Mouse (Mus musculus) granulocyte monocyte progenitor cell, adult 5-6 weeks (primary cell): ENCODE results near the gene Surf1. TPM values are rescaled to one million over a fixed set of nuclear protein-coding genes. Genes with fewer than 3 reads are reported as not detected.
"Not testable (repeated sequence)": the region's sequence is repeated elsewhere in the genome, so short reads cannot be mapped to it uniquely, and the experiment has no call there.

Experiments used
- ATAC-seq: replicated peaks from 2 replicates; pipeline ENCODE4 v1.8.0; 2016; ENCODE audit warnings: mild to moderate bottlenecking, moderate TSS enrichment, inconsistent platforms; ENCODE audit not compliant: poor library complexity, severe bottlenecking
- total RNA-seq, 2 experiments: library from RNA; stranded (forward) in 1 of 2; stranded (reverse) in 1 of 2; fragments of 200-712, 200-1000 nt in 1 of 2; fragments of >200 nt in 1 of 2; fragmentation: Nextera tagmentation in 1 of 2; gene quantifications; 2 replicates each; pipeline ENCODE4 v1.2.3; 2014 to 2017

Gene Surf1
- total RNA-seq, 2 experiments from 2014 or later, result 74.7 to 75.4 TPM

DNA sequence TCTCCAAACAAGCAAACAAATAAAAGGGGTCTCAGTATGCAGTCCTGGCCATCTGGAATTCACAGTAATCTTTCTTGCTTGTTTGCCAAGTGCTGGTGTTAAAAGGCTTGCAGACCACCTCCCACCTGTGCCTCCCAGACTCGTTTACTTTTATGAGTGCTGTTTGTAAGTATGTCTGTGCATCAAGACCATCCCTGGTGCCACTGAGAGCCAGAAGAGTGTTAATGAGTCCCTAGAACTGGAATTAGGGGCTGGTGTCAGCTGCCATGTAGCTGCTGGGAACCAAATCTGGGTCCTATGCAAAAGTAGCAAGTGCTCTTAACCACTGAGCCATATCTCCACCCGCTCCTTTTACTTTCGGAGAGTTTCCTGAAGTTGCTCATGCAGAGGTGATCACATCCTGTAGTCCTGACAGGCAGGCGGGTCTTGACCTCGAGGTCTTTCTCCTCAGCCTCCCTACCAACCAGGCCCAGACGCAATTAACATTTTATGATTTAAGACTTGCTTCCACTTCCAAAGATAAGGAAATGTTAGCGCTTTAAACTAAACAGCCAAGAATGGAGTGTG, 14.4 kb downstream of the Surf1 start:
- no peak for ATAC-seq

DNA sequence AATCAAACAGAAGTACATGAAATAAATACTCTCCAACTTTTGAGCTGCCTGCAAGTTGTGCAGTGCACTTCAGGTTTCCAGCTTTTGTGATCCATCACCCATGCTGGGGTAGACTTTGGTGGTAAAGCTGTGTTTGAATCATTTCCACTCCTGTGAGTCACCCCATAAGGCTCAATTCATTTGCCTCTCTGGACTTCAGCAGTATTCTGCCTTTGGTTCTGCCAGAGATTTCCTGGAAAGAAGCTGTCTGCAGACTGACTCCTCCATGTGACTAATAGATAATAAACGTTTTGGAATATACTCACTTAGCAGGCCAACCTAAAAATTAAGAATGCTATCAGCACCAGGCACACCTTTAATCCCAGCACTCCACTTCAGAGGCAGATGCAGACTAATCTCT, 15.6 kb downstream of the Surf1 start:
- no peak for ATAC-seq

DNA sequence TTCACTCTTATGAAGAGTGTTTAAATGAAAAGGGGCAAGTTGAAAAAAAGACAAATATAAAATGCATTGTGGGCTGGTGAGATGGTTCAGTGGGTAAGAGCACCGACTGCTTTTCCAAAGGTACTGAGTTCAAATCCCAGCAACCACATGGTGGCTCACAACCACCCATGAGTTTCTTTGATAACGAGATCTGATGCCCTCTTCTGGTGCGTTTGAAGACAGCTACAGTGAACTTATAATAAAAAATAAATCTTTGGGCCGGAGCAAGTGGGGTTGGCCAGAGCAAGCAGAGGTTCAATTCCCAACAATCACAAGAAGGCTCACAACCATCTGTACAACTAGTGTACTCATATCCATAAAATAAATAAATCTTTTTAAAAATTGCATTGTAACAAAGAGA, 20.4 kb downstream of the Surf1 start:
- no peak for ATAC-seq

DNA sequence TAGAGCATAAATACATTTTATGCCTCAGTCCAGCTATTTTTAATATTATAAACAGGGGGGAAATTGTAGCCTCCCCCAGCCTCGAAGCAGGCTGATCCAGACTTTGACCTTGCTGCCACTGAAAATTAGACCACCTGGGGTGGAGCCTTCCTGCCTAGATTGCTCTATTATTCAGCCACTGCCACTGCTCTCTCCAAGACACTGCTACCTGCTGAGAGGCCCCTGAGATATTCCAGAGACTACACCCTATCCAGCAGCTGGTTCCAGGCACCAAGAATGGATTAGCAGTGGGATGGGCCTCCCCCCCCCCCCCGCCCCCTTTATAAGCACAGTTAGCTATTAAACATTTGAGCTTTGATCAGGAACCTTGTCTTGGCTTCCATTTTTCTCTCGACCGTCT, 30.2 kb downstream of the Surf1 start:
- ATAC-seq, result not testable (repeated sequence)

DNA sequence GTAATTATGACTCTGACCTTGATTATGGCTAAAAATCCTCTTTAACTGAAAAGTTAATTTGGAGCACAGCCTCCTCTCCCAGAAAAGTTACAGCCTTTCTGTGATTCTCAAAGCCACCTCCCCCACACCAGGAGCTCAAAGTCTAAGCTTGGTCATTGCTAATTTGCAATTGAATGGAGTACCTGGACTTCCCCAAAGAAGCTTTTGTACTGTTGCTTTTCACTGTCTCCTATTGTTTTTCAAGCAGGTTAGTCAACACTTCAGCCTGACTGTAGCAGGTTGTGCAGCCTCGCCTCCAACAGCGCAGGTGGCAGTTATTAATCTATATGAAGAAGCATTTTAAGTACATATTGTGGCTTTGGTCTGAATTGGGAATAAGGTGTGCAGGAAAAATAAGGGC, 30.8 kb downstream of the Surf1 start:
- ATAC-seq, result not testable (repeated sequence)

DNA sequence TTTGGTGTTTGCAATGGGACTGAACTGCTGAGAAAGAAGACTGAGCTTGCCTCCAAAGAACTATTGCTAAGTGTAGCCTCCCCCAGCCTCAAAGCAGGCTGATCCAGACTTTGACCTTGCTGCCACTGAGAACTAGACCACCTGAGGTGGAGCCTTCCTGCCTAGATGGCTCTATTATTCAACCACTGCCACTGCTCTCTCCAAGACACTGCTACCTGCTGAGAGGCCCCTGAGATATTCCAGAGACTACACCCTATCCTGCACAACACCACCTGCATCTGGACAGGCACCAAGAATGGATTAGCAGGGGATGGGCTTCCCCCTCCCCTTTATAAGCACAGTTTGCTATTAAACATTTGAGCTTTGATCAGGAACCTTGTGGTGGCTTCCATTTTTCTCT, 37.8 kb downstream of the Surf1 start:
- ATAC-seq, result no peak

DNA sequence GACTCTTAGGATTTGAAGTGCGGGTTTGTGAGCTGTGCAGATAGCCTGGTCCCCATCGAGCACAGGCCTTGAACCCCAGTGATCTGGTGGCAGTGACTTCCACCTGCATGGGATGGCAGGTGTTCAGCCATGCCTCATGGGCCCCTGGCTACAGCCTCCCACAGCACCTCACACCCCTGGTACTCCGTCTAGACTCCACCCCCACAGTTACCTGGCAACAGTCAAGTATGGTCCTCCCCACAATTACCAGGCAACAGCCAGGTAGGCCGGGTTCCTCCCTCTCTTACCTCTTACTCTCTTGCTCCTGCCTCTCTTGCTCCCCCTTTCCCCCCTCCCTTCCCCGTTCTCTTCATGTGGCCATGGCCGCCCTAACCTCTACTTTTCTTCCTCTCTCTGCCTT, 45.7 kb downstream of the Surf1 start:
- no peak for ATAC-seq

DNA sequence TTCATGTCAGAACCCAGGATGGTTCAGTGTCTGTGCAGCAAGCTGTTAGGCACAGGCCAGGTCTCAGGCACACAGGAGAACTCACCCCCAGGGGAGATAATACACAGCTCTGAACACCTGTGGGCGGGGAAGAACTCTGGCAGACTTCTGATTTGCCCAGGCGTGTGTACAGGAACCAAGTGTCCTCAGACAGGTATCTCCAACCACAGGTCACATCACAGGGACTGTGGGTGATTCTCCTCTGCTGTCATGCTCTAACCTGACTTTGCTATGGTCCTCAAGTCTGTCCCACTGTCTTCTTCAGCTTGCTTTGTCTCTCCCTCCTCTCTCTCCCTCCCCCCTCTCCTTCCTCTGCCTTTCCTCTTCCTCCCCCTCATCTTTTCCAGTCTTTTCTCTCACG, 51.5 kb downstream of the Surf1 start, which contains the start of gene Abo:
TSS of gene Abo (minus strand) at position 101 of the 400 bp plus-strand sequence.
- no peak for ATAC-seq

Other genes with a start within 250 kb of the Surf1 start
- not detected in 2 replicates for gene Lcn4, start 245.2 kb downstream of the Surf1 start, total RNA-seq (2014; fragmentation: Nextera tagmentation)
- gene Lcn4, start 245.2 kb downstream of the Surf1 start, total RNA-seq (2017), result not detected in 2 replicates
- gene Abo, start 51.6 kb downstream of the Surf1 start, total RNA-seq (2014; fragmentation: Nextera tagmentation), result not detected in 2 replicates
- gene Abo, start 51.6 kb downstream of the Surf1 start, total RNA-seq (2017), result not detected in 2 replicates
- gene Surf6, start 13.7 kb downstream of the Surf1 start, total RNA-seq (2014; fragmentation: Nextera tagmentation), result 21.7 and 22.5 TPM in 2 replicates
- gene Surf6, start 13.7 kb downstream of the Surf1 start, total RNA-seq (2017), result 53.0 and 55.7 TPM in 2 replicates
- 16.7 and 17.4 TPM in 2 replicates for gene Med22, start 5.9 kb downstream of the Surf1 start, total RNA-seq (2014; fragmentation: Nextera tagmentation)
- gene Med22, start 5.9 kb downstream of the Surf1 start, total RNA-seq (2017), result 17.2 and 19.0 TPM in 2 replicates
- gene Rpl7a, start 5.8 kb downstream of the Surf1 start, total RNA-seq (2014; fragmentation: Nextera tagmentation), result 2,412 and 2,423 TPM in 2 replicates
- 2,233 and 2,391 TPM in 2 replicates for gene Rpl7a, start 5.8 kb downstream of the Surf1 start, total RNA-seq (2017)
- gene Surf2, start 163 bp downstream of the Surf1 start, total RNA-seq (2014; fragmentation: Nextera tagmentation), result 42.8 and 48.8 TPM in 2 replicates
- gene Surf2, start 163 bp downstream of the Surf1 start, total RNA-seq (2017), result 72.9 and 77.2 TPM in 2 replicates
- 177 and 217 TPM in 2 replicates for gene Surf4, start 17.4 kb upstream of the Surf1 start, total RNA-seq (2014; fragmentation: Nextera tagmentation)
- 107 and 110 TPM in 2 replicates for gene Surf4, start 17.4 kb upstream of the Surf1 start, total RNA-seq (2017)
- gene Stkld1, start 17.5 kb upstream of the Surf1 start, total RNA-seq (2014; fragmentation: Nextera tagmentation), result 2.2 and 2.9 TPM in 2 replicates
- gene Stkld1, start 17.5 kb upstream of the Surf1 start, total RNA-seq (2017), result 0.09 TPM in 1 of 2 replicates, not detected in the other
- gene Rexo4, start 47.9 kb upstream of the Surf1 start, total RNA-seq (2014; fragmentation: Nextera tagmentation), result 42.4 and 47.6 TPM in 2 replicates
- gene Rexo4, start 47.9 kb upstream of the Surf1 start, total RNA-seq (2017), result 75.2 and 84.7 TPM in 2 replicates
- not detected in 2 replicates for gene Adamts13, start 56.9 kb upstream of the Surf1 start, total RNA-seq (2014; fragmentation: Nextera tagmentation)
- gene Adamts13, start 56.9 kb upstream of the Surf1 start, total RNA-seq (2017), result 0.04 TPM in 1 of 2 replicates, not detected in the other
- 15.5 and 18.8 TPM in 2 replicates for gene Cacfd1, start 93.4 kb upstream of the Surf1 start, total RNA-seq (2014; fragmentation: Nextera tagmentation)
- 1.6 and 3.5 TPM in 2 replicates for gene Cacfd1, start 93.4 kb upstream of the Surf1 start, total RNA-seq (2017)
- gene Slc2a6, start 111.5 kb upstream of the Surf1 start, total RNA-seq (2014; fragmentation: Nextera tagmentation), result 4.6 and 7.5 TPM in 2 replicates
- gene Slc2a6, start 111.5 kb upstream of the Surf1 start, total RNA-seq (2017), result 2.6 and 4.0 TPM in 2 replicates
- not detected in 2 replicates for gene Mymk, start 155.6 kb upstream of the Surf1 start, total RNA-seq (2014; fragmentation: Nextera tagmentation)
- not detected in 2 replicates for gene Mymk, start 155.6 kb upstream of the Surf1 start, total RNA-seq (2017)
- not detected in 2 replicates for gene Adamtsl2, start 162.8 kb upstream of the Surf1 start, total RNA-seq (2014; fragmentation: Nextera tagmentation)
- not detected in 2 replicates for gene Adamtsl2, start 162.8 kb upstream of the Surf1 start, total RNA-seq (2017)
- gene Fam163b, start 226.0 kb upstream of the Surf1 start, total RNA-seq (2014; fragmentation: Nextera tagmentation), result not detected in 2 replicates
- gene Fam163b, start 226.0 kb upstream of the Surf1 start, total RNA-seq (2017), result not detected in 2 replicates
- gene Dbh, start 248.7 kb upstream of the Surf1 start, total RNA-seq (2014; fragmentation: Nextera tagmentation), result not detected in 2 replicates
- gene Dbh, start 248.7 kb upstream of the Surf1 start, total RNA-seq (2017), result not detected in 2 replicates